Mouse (Mus musculus) layer of hippocampus, adult 8-10 months (tissue): ENCODE results near the gene Spry1. TPM values are rescaled to one million over a fixed set of nuclear protein-coding genes. Genes with fewer than 3 reads are reported as not detected.

Source experiments
- DNase-seq, 2 experiments: peaks; one replicate each; pipeline ENCODE4 v3.0.0; 2022; ENCODE audit warnings: low spot score in 2 of 2
- total RNA-seq, 4 experiments: library from RNA; stranded (reverse); gene quantifications; 2 replicates each; pipeline ENCODE4 v1.2.4; 2022

Spry1 gene
- total RNA-seq, 4 experiments from 2014 or later: 9.0 to 13.6 (median 10.1) TPM

GRCm38 (mm10) chr3:37672266-37673040 lies 32.7 kb downstream of the Spry1 start:
- DNase-seq: no peak

GRCm38 (mm10) chr3:37673513-37674261 lies 33.9 kb downstream of the Spry1 start:
- no peak for DNase-seq

GRCm38 (mm10) chr3:37675056-37675525 lies 35.3 kb downstream of the Spry1 start:
- DNase-seq: no peak

GRCm38 (mm10) chr3:37676291-37676690 lies 36.5 kb downstream of the Spry1 start:
- DNase-seq: no peak

- no peak for DNase-seq
Measured at GRCm38 (mm10) chr3:37686219-37686618, 46.5 kb downstream of the Spry1 start.

- no peak for DNase-seq
Measured at GRCm38 (mm10) chr3:37686751-37687150, 47.0 kb downstream of the Spry1 start.

GRCm38 (mm10) chr3:37687158-37687980 lies 47.6 kb downstream of the Spry1 start:
- peak; percentile 43 to 51 for DNase-seq

GRCm38 (mm10) chr3:37692945-37693344 lies 53.2 kb downstream of the Spry1 start:
- DNase-seq: no peak

GRCm38 (mm10) chr3:37693552-37693951 lies 53.8 kb downstream of the Spry1 start:
- DNase-seq: no peak

Other genes with a start within 250 kb of the Spry1 start
- 10 to 100 TPM; 21.9 to 28.1 (median 24.4) TPM for gene Spata5, start 220.1 kb upstream of the Spry1 start, total RNA-seq
- gene Nudt6, start 219.7 kb upstream of the Spry1 start, total RNA-seq: 1 to 10 TPM; 4.7 to 8.2 (median 5.4) TPM
- 1 to 10 TPM; 4.3 to 5.8 (median 4.8) TPM for gene Gm5148, start 84.5 kb downstream of the Spry1 start, total RNA-seq